Mouse (Mus musculus): ENCODE measurements around the gene Gm14412. TPM values are rescaled to one million over a fixed set of nuclear protein-coding genes. Genes with fewer than 3 reads are reported as not detected.
"Not testable (repeated sequence)": the region's sequence is repeated elsewhere in the genome, so short reads cannot be mapped to it uniquely, and the experiment has no call there.

The Gm14412 gene
- polyA plus RNA-seq (2011; ENCODE audit: insufficient read depth, insufficient read length, low read depth, missing spikeins): 10.2 and 10.6 TPM in 2 replicates

DNA sequence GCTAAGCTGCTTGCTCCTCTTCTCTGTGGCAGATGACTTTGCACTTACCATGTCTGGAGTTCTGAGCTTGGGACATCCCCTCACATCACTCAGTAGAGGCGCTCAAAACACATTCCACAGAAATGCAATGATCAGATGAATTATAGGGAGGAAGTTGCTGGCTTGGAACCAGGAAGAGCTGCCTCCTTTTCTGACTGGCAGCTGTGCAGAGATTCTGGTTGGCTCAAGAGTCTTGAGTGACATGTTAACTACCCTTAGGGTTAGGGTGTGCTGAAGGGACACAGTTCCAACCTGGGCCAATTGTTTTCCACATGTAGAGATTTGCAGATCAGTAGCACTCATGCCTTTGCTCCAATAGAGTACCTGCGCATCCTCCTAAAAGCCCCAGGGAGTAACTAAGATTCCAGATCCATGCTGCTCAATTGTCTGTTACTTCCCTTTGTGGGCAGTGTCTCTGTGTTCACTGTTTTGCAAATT, at the start of gene Gm14412:
Gene Gm14412 (minus strand): TSS at position 51 of the 477 bp plus-strand sequence.
- not testable (repeated sequence) for H3K27me3 ChIP-seq (ENCODE audit: control insufficient read depth, insufficient read depth, low read length, poor library complexity, severe bottlenecking); H3K9me3 ChIP-seq (replicated peaks; ENCODE audit: control insufficient read depth, insufficient read depth, low read length, poor library complexity, severe bottlenecking); H3K9ac ChIP-seq (ENCODE audit: low read depth, poor library complexity, severe bottlenecking); H3K4me1 ChIP-seq (ENCODE audit: control insufficient read depth, insufficient read depth, low read length); H3K4me3 ChIP-seq (ENCODE audit: low read depth, low read length)
- Histone ChIP-seq H3K27ac (ENCODE audit: insufficient read depth, low read length) (peak within 1 kb of the TSS; percentile 75), H3K36me3 (ENCODE audit: control insufficient read depth, insufficient read depth, low read length, poor library complexity, severe bottlenecking) (peaks cover 12% of the 10 kb centered on the region)

DNA sequence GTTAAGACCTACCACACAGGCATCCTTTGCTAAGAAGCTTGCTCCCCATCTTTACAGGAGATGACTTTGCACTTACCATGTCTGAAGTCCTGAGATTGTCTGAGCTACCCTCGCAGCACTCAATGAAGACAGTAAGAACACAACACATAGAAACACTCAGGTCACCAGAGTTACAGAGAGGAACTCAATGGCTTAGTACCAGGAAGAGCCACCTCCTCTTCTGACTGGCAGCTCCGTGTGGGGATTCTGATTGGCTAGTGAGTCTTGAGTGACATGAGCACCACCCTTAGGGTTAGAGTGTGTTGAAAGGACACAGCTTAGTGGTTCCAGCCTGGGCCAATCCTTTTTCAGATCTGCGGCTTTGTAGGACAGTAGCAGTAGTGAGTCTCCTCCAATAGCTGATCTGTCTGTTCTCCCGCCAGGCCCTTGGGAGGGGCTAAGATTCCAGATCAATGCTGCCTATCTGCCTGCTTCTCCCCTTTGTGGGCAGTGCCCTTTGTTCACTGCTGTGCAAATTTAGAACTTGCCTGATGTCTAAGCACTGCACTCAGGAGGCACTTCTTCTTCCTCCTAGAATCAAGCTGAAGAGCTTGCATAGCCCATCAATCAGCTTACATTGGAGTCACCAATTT, 5.7 kb upstream of the Gm14412 start:
- not testable (repeated sequence) for H3K4me1 ChIP-seq (ENCODE audit: control insufficient read depth, insufficient read depth, low read length); H3K9me3 ChIP-seq (replicated peaks; ENCODE audit: control insufficient read depth, insufficient read depth, low read length, poor library complexity, severe bottlenecking); H3K27me3 ChIP-seq (ENCODE audit: control insufficient read depth, insufficient read depth, low read length, poor library complexity, severe bottlenecking); H3K36me3 ChIP-seq (ENCODE audit: control insufficient read depth, insufficient read depth, low read length, poor library complexity, severe bottlenecking)
- peak overlapping the region; percentile 44 for H3K9ac ChIP-seq (ENCODE audit: low read depth, poor library complexity, severe bottlenecking)
- H3K27ac ChIP-seq (ENCODE audit: insufficient read depth, low read length): peak overlapping the region; percentile 62
- TF ChIP-seq POLR2A (IDR thresholded peaks at IDR 0.05; ENCODE audit: insufficient read depth, low read length): peak; percentile 25
- H3K4me3 ChIP-seq (ENCODE audit: low read depth, low read length): peak overlapping the region; percentile 100

DNA sequence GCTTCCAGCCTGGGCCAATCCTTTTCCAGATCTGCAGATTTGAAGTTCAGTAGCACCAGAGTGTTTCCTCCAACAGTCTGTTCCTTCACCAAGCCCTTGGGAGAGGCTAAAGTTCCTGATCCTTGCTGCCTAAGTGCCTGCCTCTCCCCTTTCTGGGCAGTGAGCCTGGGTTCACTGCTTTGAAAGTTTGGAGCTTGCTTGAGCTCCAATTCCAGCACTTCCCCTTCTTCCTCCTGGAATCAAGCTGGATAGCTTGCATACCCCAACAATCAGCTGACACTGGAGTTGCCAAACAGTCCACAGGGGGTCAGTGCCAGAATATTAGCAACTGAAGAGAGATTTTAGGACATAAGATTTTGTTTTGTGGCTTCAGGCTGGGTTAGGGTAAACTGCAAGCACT, 2.7 kb downstream of the Gm14412 start:
- peak overlapping the region; percentile 46 for H3K27ac ChIP-seq (ENCODE audit: insufficient read depth, low read length)
- not testable (repeated sequence) for H3K4me1 ChIP-seq (ENCODE audit: control insufficient read depth, insufficient read depth, low read length); H3K4me3 ChIP-seq (ENCODE audit: low read depth, low read length); H3K27me3 ChIP-seq (ENCODE audit: control insufficient read depth, insufficient read depth, low read length, poor library complexity, severe bottlenecking); H3K9me3 ChIP-seq (replicated peaks; ENCODE audit: control insufficient read depth, insufficient read depth, low read length, poor library complexity, severe bottlenecking); H3K9ac ChIP-seq (ENCODE audit: low read depth, poor library complexity, severe bottlenecking)
- peaks cover 16% of the 10 kb centered on the region for H3K36me3 ChIP-seq (ENCODE audit: control insufficient read depth, insufficient read depth, low read length, poor library complexity, severe bottlenecking)

DNA sequence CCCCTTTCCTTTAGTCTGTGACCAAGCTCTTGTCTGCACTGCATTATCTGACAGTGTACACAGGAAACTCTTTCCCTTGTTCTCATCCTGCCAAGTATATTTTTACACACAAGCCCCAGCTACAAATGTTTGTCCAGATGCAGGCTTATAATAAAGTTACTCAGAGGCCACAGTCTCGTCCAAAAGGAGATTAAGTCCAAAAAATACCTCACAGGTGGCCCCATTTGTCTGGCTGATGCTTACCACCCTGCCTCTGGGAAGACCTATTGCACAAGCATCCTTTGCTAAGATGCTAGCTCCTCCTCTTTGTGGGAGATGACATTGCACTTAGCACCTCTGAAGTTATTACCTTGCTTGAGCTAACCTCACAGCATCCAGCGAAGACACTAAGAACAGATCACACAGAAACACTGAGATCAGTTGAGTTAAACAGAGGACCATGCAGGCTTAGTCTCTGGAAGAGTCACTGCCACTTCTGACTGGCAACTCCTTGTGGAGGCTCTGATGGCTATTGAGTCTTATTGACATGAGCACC, 3.3 kb downstream of the Gm14412 start:
- H3K9me3 ChIP-seq (replicated peaks; ENCODE audit: control insufficient read depth, insufficient read depth, low read length, poor library complexity, severe bottlenecking); H3K4me1 ChIP-seq (ENCODE audit: control insufficient read depth, insufficient read depth, low read length); H3K4me3 ChIP-seq (ENCODE audit: low read depth, low read length); H3K9ac ChIP-seq (ENCODE audit: low read depth, poor library complexity, severe bottlenecking); H3K27me3 ChIP-seq (ENCODE audit: control insufficient read depth, insufficient read depth, low read length, poor library complexity, severe bottlenecking): not testable (repeated sequence)
- H3K27ac ChIP-seq (ENCODE audit: insufficient read depth, low read length): peak overlapping the region; percentile 46
- H3K36me3 ChIP-seq (ENCODE audit: control insufficient read depth, insufficient read depth, low read length, poor library complexity, severe bottlenecking): peaks cover 18% of the 10 kb centered on the region

DNA sequence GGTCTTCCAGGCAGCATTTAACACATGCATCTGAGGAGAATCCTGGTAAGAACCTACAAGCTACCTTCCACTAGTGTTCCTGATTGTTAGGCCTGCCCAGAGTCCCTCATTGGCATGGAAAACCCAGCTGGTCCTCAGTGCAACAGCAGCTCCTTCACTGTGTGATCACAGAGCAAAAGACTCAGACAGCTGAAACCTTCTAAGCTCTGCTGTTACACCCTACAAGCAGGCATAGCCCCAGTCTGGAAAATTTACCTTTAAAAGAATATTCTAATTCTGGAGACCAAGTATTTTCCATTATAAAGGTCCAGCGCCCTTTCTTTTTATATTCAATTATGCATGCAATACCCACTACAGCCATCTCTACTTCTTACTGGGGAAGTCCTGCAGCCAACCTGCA, 5.1 kb downstream of the Gm14412 start:
- TF ChIP-seq EP300 (IDR thresholded peaks at IDR 0.05; ENCODE audit: insufficient read depth, low read depth, low read length): no peak
- Histone ChIP-seq H3K36me3 (ENCODE audit: control insufficient read depth, insufficient read depth, low read length, poor library complexity, severe bottlenecking) (peaks cover 16% of the 10 kb centered on the region), H3K27me3 (ENCODE audit: control insufficient read depth, insufficient read depth, low read length, poor library complexity, severe bottlenecking) (no peaks in the 10 kb centered on the region), H3K27ac (ENCODE audit: insufficient read depth, low read length) (peak overlapping the region; percentile 94), H3K4me1 (ENCODE audit: control insufficient read depth, insufficient read depth, low read length) (peaks cover 3% of the 10 kb centered on the region), H3K4me3 (ENCODE audit: low read depth, low read length) (no peak overlapping the region), H3K9ac (ENCODE audit: low read depth, poor library complexity, severe bottlenecking) (no peak overlapping the region), H3K9me3 (replicated peaks; ENCODE audit: control insufficient read depth, insufficient read depth, low read length, poor library complexity, severe bottlenecking) (peaks cover 10% of the 10 kb centered on the region)

DNA sequence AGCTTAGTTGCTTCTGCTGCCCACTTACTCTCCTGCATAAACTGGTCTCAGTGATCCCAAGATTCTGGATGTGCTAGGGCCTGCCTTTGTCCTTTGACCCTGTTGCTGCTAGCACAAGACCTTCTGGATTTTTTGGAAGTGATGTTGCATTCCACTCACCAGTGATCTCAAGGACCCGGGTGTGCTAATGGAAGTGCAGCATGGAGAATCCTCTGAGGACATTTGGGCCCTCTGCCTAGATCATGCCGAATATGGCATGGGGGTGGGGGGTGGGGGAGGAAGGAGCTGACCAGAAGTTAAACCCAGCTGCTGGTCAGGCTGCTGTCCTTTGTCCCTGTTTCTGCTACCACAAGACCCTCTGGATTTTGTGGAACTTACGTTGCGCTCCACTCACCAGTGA, 14.5 kb downstream of the Gm14412 start:
- H3K27me3 ChIP-seq (ENCODE audit: control insufficient read depth, insufficient read depth, low read length, poor library complexity, severe bottlenecking); H3K9ac ChIP-seq (ENCODE audit: low read depth, poor library complexity, severe bottlenecking); H3K4me1 ChIP-seq (ENCODE audit: control insufficient read depth, insufficient read depth, low read length); H3K9me3 ChIP-seq (replicated peaks; ENCODE audit: control insufficient read depth, insufficient read depth, low read length, poor library complexity, severe bottlenecking); H3K4me3 ChIP-seq (ENCODE audit: low read depth, low read length); H3K27ac ChIP-seq (ENCODE audit: insufficient read depth, low read length); H3K36me3 ChIP-seq (ENCODE audit: control insufficient read depth, insufficient read depth, low read length, poor library complexity, severe bottlenecking): not testable (repeated sequence)

DNA sequence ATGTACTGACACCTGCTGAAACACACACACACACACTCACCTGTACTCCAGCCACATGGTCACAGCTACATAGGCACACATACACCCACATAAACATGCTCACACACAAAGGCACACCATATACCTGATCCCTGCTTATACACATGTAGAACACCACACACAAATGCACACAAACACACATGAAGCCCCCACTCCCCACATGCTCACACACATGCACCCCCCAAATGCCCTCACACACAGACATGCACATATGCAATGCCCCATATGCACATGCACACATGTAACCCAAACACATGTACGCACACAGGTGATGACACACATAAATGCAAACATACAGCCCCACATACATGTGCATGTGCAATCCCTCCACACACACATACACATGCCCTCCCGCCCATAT, 19.1 kb downstream of the Gm14412 start:
- not testable (repeated sequence) for H3K9me3 ChIP-seq (replicated peaks; ENCODE audit: control insufficient read depth, insufficient read depth, low read length, poor library complexity, severe bottlenecking); H3K27ac ChIP-seq (ENCODE audit: insufficient read depth, low read length); H3K36me3 ChIP-seq (ENCODE audit: control insufficient read depth, insufficient read depth, low read length, poor library complexity, severe bottlenecking); H3K4me3 ChIP-seq (ENCODE audit: low read depth, low read length); H3K27me3 ChIP-seq (ENCODE audit: control insufficient read depth, insufficient read depth, low read length, poor library complexity, severe bottlenecking); H3K4me1 ChIP-seq (ENCODE audit: control insufficient read depth, insufficient read depth, low read length); H3K9ac ChIP-seq (ENCODE audit: low read depth, poor library complexity, severe bottlenecking)

DNA sequence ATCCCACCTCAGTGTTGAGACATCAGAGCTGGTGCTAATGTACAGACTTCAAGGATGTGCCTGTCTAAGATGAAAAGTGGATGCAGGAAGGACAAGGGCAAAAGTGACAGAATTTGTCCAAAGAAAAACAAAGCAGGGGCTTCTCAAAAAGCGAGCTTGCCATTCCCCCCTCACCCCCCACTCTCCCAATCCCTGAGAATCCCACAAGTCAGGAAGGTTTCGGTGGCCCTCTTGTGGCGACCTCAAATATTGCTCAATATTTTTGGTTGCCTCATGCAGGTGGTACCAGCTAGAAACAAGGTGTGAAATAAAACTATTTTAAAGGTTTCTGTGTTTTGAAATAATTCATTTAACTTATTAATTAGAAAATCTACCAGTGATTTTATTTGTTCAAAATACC, 40.4 kb downstream of the Gm14412 start:
- H3K4me3 ChIP-seq (ENCODE audit: low read depth, low read length); H3K27ac ChIP-seq (ENCODE audit: insufficient read depth, low read length); H3K4me1 ChIP-seq (ENCODE audit: control insufficient read depth, insufficient read depth, low read length); H3K27me3 ChIP-seq (ENCODE audit: control insufficient read depth, insufficient read depth, low read length, poor library complexity, severe bottlenecking); H3K36me3 ChIP-seq (ENCODE audit: control insufficient read depth, insufficient read depth, low read length, poor library complexity, severe bottlenecking); H3K9me3 ChIP-seq (replicated peaks; ENCODE audit: control insufficient read depth, insufficient read depth, low read length, poor library complexity, severe bottlenecking); H3K9ac ChIP-seq (ENCODE audit: low read depth, poor library complexity, severe bottlenecking): not testable (repeated sequence)

DNA sequence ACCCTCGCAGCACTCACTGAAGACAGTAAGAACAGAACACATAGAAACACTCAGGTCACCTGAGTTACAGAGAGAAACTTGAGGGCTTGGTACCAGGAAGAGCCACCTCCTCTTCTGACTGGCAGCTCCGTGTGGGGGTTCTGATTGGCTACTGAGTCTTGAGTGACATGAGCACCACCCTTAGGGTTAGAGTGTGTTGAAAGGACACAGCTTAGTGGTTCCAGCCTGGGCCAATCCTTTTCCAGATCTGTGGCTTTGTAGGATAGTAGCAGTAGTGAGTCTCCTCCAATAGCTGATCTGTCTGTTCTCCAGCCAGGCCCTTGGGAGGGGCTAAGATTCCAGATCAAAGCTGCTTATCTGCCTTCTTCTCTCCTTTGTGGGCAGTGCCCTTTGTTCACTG, 46.4 kb downstream of the Gm14412 start:
- not testable (repeated sequence) for H3K27ac ChIP-seq (ENCODE audit: insufficient read depth, low read length); H3K27me3 ChIP-seq (ENCODE audit: control insufficient read depth, insufficient read depth, low read length, poor library complexity, severe bottlenecking); H3K9me3 ChIP-seq (replicated peaks; ENCODE audit: control insufficient read depth, insufficient read depth, low read length, poor library complexity, severe bottlenecking); H3K36me3 ChIP-seq (ENCODE audit: control insufficient read depth, insufficient read depth, low read length, poor library complexity, severe bottlenecking); H3K9ac ChIP-seq (ENCODE audit: low read depth, poor library complexity, severe bottlenecking); H3K4me1 ChIP-seq (ENCODE audit: control insufficient read depth, insufficient read depth, low read length)
- peak overlapping the region; percentile 55 for H3K4me3 ChIP-seq (ENCODE audit: low read depth, low read length)

Measured in ES-Bruce4 (cell line).